Mouse (Mus musculus) heart, adult 2 months (tissue): ENCODE data around the gene Lsm14b.

Experiments
- CTCF ChIP-seq: fragments of 200-600 bp; IDR thresholded peaks from 2 replicates; pipeline ENCODE4 v1.8.1; 2022; ENCODE audit warnings: antibody characterized with exemption, mild to moderate bottlenecking, moderate library complexity
- EP300 ChIP-seq: fragments of 200-500 bp; IDR thresholded peaks from 2 replicates; pipeline ENCODE4 v1.6.1; 2011; ENCODE audit warnings: low read depth, low read length, control low read depth; ENCODE audit not compliant: insufficient read depth
- POLR2A ChIP-seq: fragments of 200-500 bp; IDR thresholded peaks from 2 replicates; pipeline ENCODE4 v1.6.1; 2011; ENCODE audit warnings: mild to moderate bottlenecking, low read depth, low read length, control low read depth; ENCODE audit not compliant: insufficient read depth

DNA sequence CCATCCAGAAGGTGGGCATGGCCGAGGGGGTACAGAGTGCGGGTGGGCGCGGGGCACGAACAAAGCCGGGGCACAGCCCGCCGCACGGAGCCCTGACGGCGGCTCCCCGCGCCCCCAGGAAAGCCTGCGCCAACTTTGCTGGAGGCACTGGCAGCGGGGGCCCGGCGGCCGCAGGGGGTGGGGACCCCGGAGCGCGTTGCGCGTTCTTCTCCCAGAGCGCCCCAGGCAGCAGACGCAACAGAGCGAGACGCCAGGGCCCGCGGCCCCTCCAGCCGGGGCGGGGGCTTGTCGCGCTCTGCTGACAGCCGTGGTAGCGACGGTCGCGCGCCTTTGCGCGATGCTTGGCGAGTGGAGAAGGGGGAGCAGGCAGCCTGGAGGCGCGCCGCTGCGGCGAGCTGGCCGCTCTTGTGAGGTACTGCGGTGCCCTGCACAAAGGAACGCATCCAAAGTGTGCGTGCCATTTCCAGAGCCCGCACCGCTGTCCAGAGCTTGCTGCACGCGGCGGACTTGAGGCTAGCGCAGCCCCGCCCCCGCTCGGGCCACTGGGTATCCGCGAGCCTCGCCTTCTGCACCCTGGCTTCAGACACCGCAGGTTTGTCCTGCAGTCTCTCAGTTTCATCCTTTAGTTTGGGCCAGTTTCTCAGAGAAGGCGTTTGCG, 18.2 kb downstream of the Lsm14b start:
- TF ChIP-seq CTCF (no peak), EP300 (no peak), POLR2A (no peak)
